Mouse (Mus musculus): ENCODE data around the gene Gm20388.

GRCm38 (mm10) chr8:120725576-120725950 is 814.9 kb downstream of the Gm20388 start:
- TF ChIP-seq CTCF (IDR thresholded peaks at IDR 0.05; ENCODE audit: low read depth) (no peak), EP300 (IDR thresholded peaks at IDR 0.05; ENCODE audit: low read depth) (no peak)

All from liver, embryonic 14.5 days (tissue).